Mouse (Mus musculus) heart, embryonic 13.5 days (tissue): ENCODE measurements around the gene Xbp1. TPM values are rescaled to one million over a fixed set of nuclear protein-coding genes. Genes with fewer than 3 reads are reported as not detected.
"Not testable (repeated sequence)": the region's sequence is repeated elsewhere in the genome, so short reads cannot be mapped to it uniquely, and the experiment has no call there.

Source experiments
- ATAC-seq: fragments of 200-750 bp; cut with Nextera tagmentation; 2 replicates; pipeline ENCODE4 v1.8.0; 2017; ENCODE audit warnings: moderate TSS enrichment; ENCODE audit not compliant: insufficient number of reproducible peaks, low FRiP score, low TSS enrichment; ENCODE audit errors: extremely low read depth
- H3K27ac ChIP-seq: fragments of 300-500 bp; sonication (generic); replicated peaks from 2 replicates; pipeline ENCODE4 v1.5.1; 2015; ENCODE audit warnings: moderate library complexity, mild to moderate bottlenecking, inconsistent platforms
- H3K27me3 ChIP-seq: fragments of 300-500 bp; sonication (generic); replicated peaks from 2 replicates; pipeline ENCODE4 v1.6.1; 2015; ENCODE audit warnings: mild to moderate bottlenecking, inconsistent platforms
- H3K36me3 ChIP-seq: fragments of 300-500 bp; sonication (generic); 2 replicates; pipeline ENCODE4 v1.6.1; 2015; ENCODE audit warnings: mild to moderate bottlenecking, inconsistent platforms
- H3K4me1 ChIP-seq: fragments of 300-500 bp; sonication (generic); 2 replicates; pipeline ENCODE4 v1.6.1; 2015; ENCODE audit warnings: inconsistent platforms
- H3K4me2 ChIP-seq: fragments of 300-500 bp; sonication (generic); 2 replicates; pipeline ENCODE4 v1.6.1; 2015; ENCODE audit warnings: inconsistent platforms, mild to moderate bottlenecking, moderate library complexity
- H3K4me3 ChIP-seq: fragments of 300-500 bp; sonication (generic); 2 replicates; pipeline ENCODE4 v1.5.1; 2015; ENCODE audit warnings: moderate library complexity, mild to moderate bottlenecking, inconsistent platforms
- H3K9ac ChIP-seq: fragments of 300-500 bp; sonication (generic); 2 replicates; pipeline ENCODE4 v1.6.1; 2015; ENCODE audit warnings: inconsistent platforms, mild to moderate bottlenecking, moderate library complexity
- H3K9me3 ChIP-seq: fragments of 300-500 bp; sonication (generic); 2 replicates; pipeline ENCODE4 v1.6.1; 2016; ENCODE audit warnings: inconsistent platforms
- WGBS: fragments of 180-500 bp; shearing (Covaris S2); methylation state at CpG from one replicate; pipeline ENCODE4 v1.1.7; 2015; ENCODE audit warnings: mixed read lengths; 5-methylcytosine and 5-hydroxymethylcytosine counted together
- polyA plus RNA-seq: library from polyadenylated mRNA; unstranded; fragments of >200 nt; fragmentation: Nextera tagmentation; extraction: Ambion mirVana; gene quantifications from 2 replicates; pipeline ENCODE4 v1.2.1, GENCODE M21; 2015

Gene Xbp1
- polyA plus RNA-seq, 1 experiment from 2014 or later, result 100 TPM

GRCm38 (mm10) chr11:5537454-5537853 lies 17.0 kb downstream of the Xbp1 start:
- H3K4me3 ChIP-seq, H3K27me3 ChIP-seq, H3K9me3 ChIP-seq, ATAC-seq, H3K27ac ChIP-seq, H3K4me2 ChIP-seq, H3K9ac ChIP-seq: not testable (repeated sequence)
- H3K36me3 ChIP-seq, result peaks cover 49% of the 10 kb centered on the region
- peaks cover 27% of the 10 kb centered on the region for H3K4me1 ChIP-seq
- 87% methylated on average over 4 of the region's 4 CpGs for WGBS

- Histone ChIP-seq H3K9me3 (no peaks in the 10 kb centered on the region), H3K4me2 (peak overlapping the region; percentile 90), H3K27me3 (no peaks in the 10 kb centered on the region), H3K4me3 (peak overlapping the region; percentile 77), H3K27ac (no peak overlapping the region), H3K36me3 (peaks cover 20% of the 10 kb centered on the region), H3K4me1 (peaks cover 29% of the 10 kb centered on the region), H3K9ac (peak overlapping the region; percentile 95)
- no peak for ATAC-seq
- WGBS, result 45% methylated on average over 4 of the region's 4 CpGs
Observed at GRCm38 (mm10) chr11:5540331-5540730, 19.9 kb downstream of the Xbp1 start.

- Histone ChIP-seq H3K36me3 (peaks cover 20% of the 10 kb centered on the region), H3K4me1 (peaks cover 29% of the 10 kb centered on the region), H3K9ac (peak overlapping the region; percentile 95), H3K27me3 (no peaks in the 10 kb centered on the region), H3K27ac (peak overlapping the region; percentile 79), H3K4me3 (peak overlapping the region; percentile 77), H3K4me2 (peak overlapping the region; percentile 90), H3K9me3 (no peaks in the 10 kb centered on the region)
- no peak for ATAC-seq
- WGBS, result 2% methylated on average over 28 of the region's 28 CpGs
Observed at GRCm38 (mm10) chr11:5541230-5541798, 20.9 kb downstream of the Xbp1 start.

- ATAC-seq, result peak; percentile 92
- Histone ChIP-seq H3K27ac (peak within 1 kb of the TSS; percentile 79), H3K4me1 (peaks cover 29% of the 10 kb centered on the region), H3K9me3 (no peaks in the 10 kb centered on the region), H3K27me3 (no peaks in the 10 kb centered on the region), H3K4me3 (peak within 1 kb of the TSS; percentile 77), H3K9ac (peak within 1 kb of the TSS; percentile 95), H3K4me2 (peak within 1 kb of the TSS; percentile 90), H3K36me3 (peaks cover 17% of the 10 kb centered on the region)
- under 1% methylated on average over 46 of the region's 65 CpGs for WGBS
Observed at GRCm38 (mm10) chr11:5541799-5542481, 21.5 kb downstream of the Xbp1 start, which contains the start of gene Ccdc117. Gene Ccdc117 (minus strand): TSS chr11:5542187.

- Histone ChIP-seq H3K27me3 (no peaks in the 10 kb centered on the region), H3K9ac (peak overlapping the region; percentile 95; the same call in 1 of the 2 replicates), H3K27ac (peak overlapping the region; percentile 53), H3K9me3 (no peaks in the 10 kb centered on the region), H3K4me1 (peaks cover 29% of the 10 kb centered on the region), H3K4me2 (peak overlapping the region; percentile 90), H3K4me3 (peak overlapping the region; percentile 77), H3K36me3 (peaks cover 17% of the 10 kb centered on the region)
- no peak for ATAC-seq
- WGBS, result 46% methylated on average over 5 of the region's 5 CpGs
Observed at GRCm38 (mm10) chr11:5542482-5543185, 22.2 kb downstream of the Xbp1 start.

GRCm38 (mm10) chr11:5543281-5543680 lies 22.8 kb downstream of the Xbp1 start:
- Histone ChIP-seq H3K4me3 (no peak overlapping the region), H3K27ac (no peak overlapping the region), H3K4me2 (no peak overlapping the region), H3K27me3 (no peaks in the 10 kb centered on the region), H3K4me1 (peaks cover 28% of the 10 kb centered on the region), H3K9me3 (no peaks in the 10 kb centered on the region), H3K36me3 (peaks cover 13% of the 10 kb centered on the region), H3K9ac (no peak overlapping the region)
- ATAC-seq, result no peak
- 70% methylated on average over 1 of the region's 1 CpGs for WGBS

GRCm38 (mm10) chr11:5544709-5545108 lies 24.2 kb downstream of the Xbp1 start:
- ATAC-seq, H3K4me2 ChIP-seq, H3K4me3 ChIP-seq, H3K27ac ChIP-seq, H3K9ac ChIP-seq, H3K9me3 ChIP-seq, H3K27me3 ChIP-seq, H3K36me3 ChIP-seq: not testable (repeated sequence)
- peaks cover 16% of the 10 kb centered on the region for H3K4me1 ChIP-seq
- WGBS, result 68% methylated on average over 1 of the region's 1 CpGs

GRCm38 (mm10) chr11:5545457-5545856 lies 25.0 kb downstream of the Xbp1 start:
- H3K4me1 ChIP-seq, result peaks cover 12% of the 10 kb centered on the region
- H3K27ac ChIP-seq, result no peak overlapping the region
- no peak overlapping the region for H3K9ac ChIP-seq
- H3K36me3 ChIP-seq, result no peaks in the 10 kb centered on the region
- no peak for ATAC-seq
- no peaks in the 10 kb centered on the region for H3K9me3 ChIP-seq
- H3K4me3 ChIP-seq, result no peak overlapping the region
- no peaks in the 10 kb centered on the region for H3K27me3 ChIP-seq
- WGBS, result 74% methylated on average over 4 of the region's 4 CpGs
- H3K4me2 ChIP-seq, result no peak overlapping the region

GRCm38 (mm10) chr11:5546693-5547092 lies 26.2 kb downstream of the Xbp1 start:
- H3K9ac ChIP-seq, result no peak overlapping the region
- H3K27ac ChIP-seq, result no peak overlapping the region
- peaks cover 4% of the 10 kb centered on the region for H3K4me1 ChIP-seq
- WGBS, result 69% methylated on average over 3 of the region's 3 CpGs
- no peak overlapping the region for H3K4me2 ChIP-seq
- no peak overlapping the region for H3K4me3 ChIP-seq
- ATAC-seq, result no peak
- H3K27me3 ChIP-seq, result no peaks in the 10 kb centered on the region
- no peaks in the 10 kb centered on the region for H3K9me3 ChIP-seq
- H3K36me3 ChIP-seq, result no peaks in the 10 kb centered on the region

GRCm38 (mm10) chr11:5551430-5551829 lies 31.0 kb downstream of the Xbp1 start:
- H3K27ac ChIP-seq, result no peak overlapping the region
- no peak overlapping the region for H3K4me3 ChIP-seq
- 85% methylated on average over 5 of the region's 5 CpGs for WGBS
- H3K27me3 ChIP-seq, result no peaks in the 10 kb centered on the region
- no peak overlapping the region for H3K4me2 ChIP-seq
- no peaks in the 10 kb centered on the region for H3K36me3 ChIP-seq
- no peaks in the 10 kb centered on the region for H3K9me3 ChIP-seq
- ATAC-seq, result no peak
- no peaks in the 10 kb centered on the region for H3K4me1 ChIP-seq
- H3K9ac ChIP-seq, result no peak overlapping the region

- no peak for ATAC-seq
- 48% methylated on average over 1 of the region's 1 CpGs for WGBS
- H3K9me3 ChIP-seq, result no peaks in the 10 kb centered on the region
Observed at GRCm38 (mm10) chr11:5551931-5552330, 31.5 kb downstream of the Xbp1 start.

More at GRCm38 (mm10) chr11:5551931-5552330, 31.5 kb downstream of the Xbp1 start:
- Histone ChIP-seq H3K4me2 (no peak overlapping the region), H3K4me1 (no peaks in the 10 kb centered on the region), H3K4me3 (no peak overlapping the region), H3K36me3 (no peaks in the 10 kb centered on the region), H3K27ac (no peak overlapping the region), H3K27me3 (no peaks in the 10 kb centered on the region), H3K9ac (no peak overlapping the region)
